Mouse (Mus musculus) bone marrow, adult 2 months (tissue): ENCODE results near the gene Mgst3.

Experiments used
- CTCF ChIP-seq: fragments of 200-500 bp; IDR thresholded peaks from 2 replicates; pipeline ENCODE4 v1.5.1; 2011; ENCODE audit warnings: low read length, control low read depth; ENCODE audit not compliant: control insufficient read depth, insufficient read depth
- POLR2A ChIP-seq: fragments of 200-500 bp; IDR thresholded peaks from 2 replicates; pipeline ENCODE4 v1.6.1; 2011; ENCODE audit warnings: low read depth, mild to moderate bottlenecking, control low read depth, low read length, borderline replicate concordance; ENCODE audit not compliant: control insufficient read depth

GRCm38 (mm10) chr1:167405237-167405636, 11.6 kb upstream of the Mgst3 start:
- TF ChIP-seq POLR2A (no peak), CTCF (no peak)
